Mouse (Mus musculus) limb, embryonic 14.5 days (tissue): ENCODE results near the gene Plxnc1. TPM values are rescaled to one million over a fixed set of nuclear protein-coding genes. Genes with fewer than 3 reads are reported as not detected.

Experiments used
- ATAC-seq: fragments of 200-750 bp; cut with Nextera tagmentation; 2 replicates; pipeline ENCODE4 v1.8.0; 2017; ENCODE audit warnings: low read depth, moderate number of reproducible peaks, moderate TSS enrichment; ENCODE audit not compliant: low FRiP score
- DNase-seq: peaks from one replicate; pipeline ENCODE4 v3.0.0-alpha.2; 2015; ENCODE audit warnings: low spot score
- H3K27ac ChIP-seq: fragments of 300-500 bp; sonication (generic); replicated peaks from 2 replicates; pipeline ENCODE4 v1.5.1; 2014; ENCODE audit warnings: low read depth, mild to moderate bottlenecking, low read length, moderate library complexity, mixed read lengths
- H3K27me3 ChIP-seq: fragments of 300-500 bp; sonication (generic); 2 replicates; pipeline ENCODE4 v1.6.1; 2014; ENCODE audit warnings: low read length, mixed read lengths; ENCODE audit not compliant: control insufficient read depth, insufficient read depth
- H3K36me3 ChIP-seq: fragments of 300-500 bp; sonication (generic); 2 replicates; pipeline ENCODE4 v1.6.1; 2014; ENCODE audit warnings: mild to moderate bottlenecking, low read length, moderate library complexity, mixed read lengths; ENCODE audit not compliant: control insufficient read depth, insufficient read depth
- H3K4me1 ChIP-seq: fragments of 300-500 bp; sonication (generic); 2 replicates; pipeline ENCODE4 v1.6.1; 2014; ENCODE audit warnings: antibody characterized with exemption, low read length, mixed read lengths; ENCODE audit not compliant: control insufficient read depth, insufficient read depth
- H3K4me2 ChIP-seq: fragments of 300-500 bp; sonication (generic); replicated peaks from 2 replicates; pipeline ENCODE4 v1.6.1; 2014; ENCODE audit warnings: low read depth, mild to moderate bottlenecking, low read length, moderate library complexity; ENCODE audit not compliant: severe bottlenecking
- H3K4me3 ChIP-seq: fragments of 300-500 bp; sonication (generic); replicated peaks from 2 replicates; pipeline ENCODE4 v1.5.1; 2014; ENCODE audit warnings: low read length
- H3K9ac ChIP-seq: fragments of 300-500 bp; sonication (generic); 2 replicates; pipeline ENCODE4 v1.6.1; 2014; ENCODE audit warnings: mild to moderate bottlenecking, low read depth, low read length, moderate library complexity; ENCODE audit not compliant: severe bottlenecking
- H3K9me3 ChIP-seq: fragments of 300-500 bp; sonication (generic); 2 replicates; pipeline ENCODE4 v1.6.1; 2016; ENCODE audit warnings: low read length; ENCODE audit not compliant: control insufficient read depth
- POLR2A ChIP-seq: fragments of 200-500 bp; IDR thresholded peaks from 2 replicates; pipeline ENCODE4 v1.8.0; 2012; ENCODE audit warnings: inconsistent platforms, mild to moderate bottlenecking, moderate library complexity, borderline replicate concordance; ENCODE audit not compliant: insufficient read depth, insufficient read length; ENCODE audit errors: extremely low read depth
- WGBS: fragments of 180-500 bp; shearing (Covaris S2); extraction: QIAGEN DNeasy Blood & Tissue Kit; methylation state at CpG from one replicate; pipeline ENCODE4 v1.1.7; 2014; 5-methylcytosine and 5-hydroxymethylcytosine counted together
- polyA plus RNA-seq, 2 experiments: library from polyadenylated mRNA; depleted of rRNA in 1 of 2; stranded (reverse) in 1 of 2; unstranded in 1 of 2; fragments of >200 nt; fragmentation: Nextera tagmentation in 1 of 2; extraction: Ambion mirVana in 1 of 2; gene quantifications; 2 replicates each; pipeline versions ENCODE4 v1.2.1 to v1.2.3; 2012 to 2014

The Plxnc1 gene
- polyA plus RNA-seq, 2 experiments, result 3.0 to 4.7 TPM

- H3K36me3 ChIP-seq, result no peaks in the 10 kb centered on the region
- H3K27me3 ChIP-seq, result no peaks in the 10 kb centered on the region
- H3K9ac ChIP-seq, result no peak overlapping the region
- DNase-seq (no peak), ATAC-seq (no peak)
- H3K27ac ChIP-seq, result no peak overlapping the region
- H3K4me3 ChIP-seq, result no peak overlapping the region
- H3K4me1 ChIP-seq, result no peaks in the 10 kb centered on the region
- no peak overlapping the region for H3K4me2 ChIP-seq
- TF ChIP-seq POLR2A, result no peak
- no peaks in the 10 kb centered on the region for H3K9me3 ChIP-seq
- 49% methylated on average over 4 of the region's 4 CpGs for WGBS
Observed at GRCm38 (mm10) chr10:94975099-94975496, 30.5 kb upstream of the Plxnc1 start.

GRCm38 (mm10) chr10:94974345-94975098 lies 29.9 kb upstream of the Plxnc1 start:
- H3K4me1 ChIP-seq, result no peaks in the 10 kb centered on the region
- no peaks in the 10 kb centered on the region for H3K9me3 ChIP-seq
- DNase-seq (no peak), ATAC-seq (no peak)
- H3K27me3 ChIP-seq, result no peaks in the 10 kb centered on the region
- TF ChIP-seq POLR2A, result no peak
- no peak overlapping the region for H3K27ac ChIP-seq
- no peak overlapping the region for H3K4me2 ChIP-seq
- H3K4me3 ChIP-seq, result no peak overlapping the region
- no peaks in the 10 kb centered on the region for H3K36me3 ChIP-seq
- H3K9ac ChIP-seq, result no peak overlapping the region
- 60% methylated on average over 9 of the region's 9 CpGs for WGBS

GRCm38 (mm10) chr10:94971625-94972161 lies 27.1 kb upstream of the Plxnc1 start:
- Histone ChIP-seq H3K27me3 (no peaks in the 10 kb centered on the region), H3K9ac (no peak overlapping the region), H3K36me3 (no peaks in the 10 kb centered on the region), H3K4me2 (no peak overlapping the region), H3K9me3 (no peaks in the 10 kb centered on the region), H3K4me3 (no peak overlapping the region), H3K27ac (no peak overlapping the region), H3K4me1 (no peaks in the 10 kb centered on the region)
- no peak for TF ChIP-seq POLR2A
- no peak for ATAC-seq
- 72% methylated on average over 3 of the region's 3 CpGs for WGBS
- no peak for DNase-seq

- no peak for TF ChIP-seq POLR2A
- Histone ChIP-seq H3K4me1 (no peaks in the 10 kb centered on the region), H3K4me3 (no peak overlapping the region), H3K27me3 (no peaks in the 10 kb centered on the region), H3K36me3 (no peaks in the 10 kb centered on the region), H3K9ac (no peak overlapping the region), H3K4me2 (no peak overlapping the region), H3K27ac (no peak overlapping the region), H3K9me3 (0 out of 2 replicates have a peak, but pooled peaks cover 2% of the 10 kb centered on the region)
- no peak for ATAC-seq
- 66% methylated on average over 6 of the region's 6 CpGs for WGBS
- DNase-seq, result no peak
Observed at GRCm38 (mm10) chr10:94970221-94970620, 25.6 kb upstream of the Plxnc1 start.

- no peaks in the 10 kb centered on the region for H3K36me3 ChIP-seq
Observed at GRCm38 (mm10) chr10:94967468-94967867, 22.8 kb upstream of the Plxnc1 start.

More at GRCm38 (mm10) chr10:94967468-94967867, 22.8 kb upstream of the Plxnc1 start:
- Histone ChIP-seq H3K4me1 (no peaks in the 10 kb centered on the region), H3K9me3 (peaks cover 4% of the 10 kb centered on the region; the same call in 1 of the 2 replicates), H3K4me2 (no peak overlapping the region), H3K27ac (no peak overlapping the region), H3K4me3 (no peak overlapping the region), H3K27me3 (no peaks in the 10 kb centered on the region), H3K9ac (no peak overlapping the region)
- no peak for DNase-seq
- no peak for TF ChIP-seq POLR2A
- 78% methylated on average over 7 of the region's 7 CpGs for WGBS
- ATAC-seq, result no peak
